Mouse (Mus musculus) C2C12 (cell line): ENCODE results near the gene Acot3. TPM values are rescaled to one million over a fixed set of nuclear protein-coding genes. Genes with fewer than 3 reads are reported as not detected.
"Not testable (repeated sequence)": the region's sequence is repeated elsewhere in the genome, so short reads cannot be mapped to it uniquely, and the experiment has no call there.

Experiments
- H3K27me3 ChIP-seq: one replicate; pipeline ENCODE4 v1.6.1; 2011; ENCODE audit not compliant: control insufficient read depth, insufficient read depth, insufficient read length
- H3K36me3 ChIP-seq: one replicate; pipeline ENCODE4 v1.6.1; 2011; ENCODE audit not compliant: control insufficient read depth, insufficient read depth
- H3K4me3 ChIP-seq: one replicate; pipeline ENCODE4 v1.5.1; 2011; ENCODE audit warnings: mild to moderate bottlenecking, control low read depth; ENCODE audit not compliant: poor library complexity, insufficient read depth, severe bottlenecking
- H3K79me2 ChIP-seq: one replicate; pipeline ENCODE4 v1.6.1; 2011; ENCODE audit not compliant: control insufficient read depth, insufficient read depth
- H3K79me3 ChIP-seq: one replicate; pipeline ENCODE4 v1.6.1; 2011; ENCODE audit warnings: low read depth, control low read depth
- H3ac ChIP-seq: one replicate; pipeline ENCODE3; 2011; ENCODE audit warnings: low read depth; ENCODE audit not compliant: control insufficient read depth, insufficient read length
- CEBPB ChIP-seq: IDR thresholded peaks from one replicate; pipeline ENCODE4 v1.6.1; 2011; ENCODE audit warnings: low read depth, mild to moderate bottlenecking, control low read depth, moderate library complexity
- CTCF ChIP-seq: IDR thresholded peaks from one replicate; pipeline ENCODE4 v1.5.1; 2011; ENCODE audit not compliant: control insufficient read depth, insufficient read depth, insufficient read length
- FOSL1 ChIP-seq: IDR thresholded peaks from one replicate; pipeline ENCODE4 v1.8.0; 2011; ENCODE audit warnings: mild to moderate bottlenecking, low read length; ENCODE audit not compliant: poor library complexity, insufficient read depth, severe bottlenecking
- MAX ChIP-seq: IDR thresholded peaks from one replicate; pipeline ENCODE4 v1.6.1; 2011; ENCODE audit warnings: mild to moderate bottlenecking, control low read depth
- MYOD1 ChIP-seq: IDR thresholded peaks from one replicate; pipeline ENCODE4 v1.6.1; 2011; ENCODE audit warnings: low read depth; ENCODE audit not compliant: control insufficient read depth, insufficient read length
- MYOG ChIP-seq: IDR thresholded peaks from one replicate; pipeline ENCODE4 v1.6.1; 2011; ENCODE audit not compliant: control insufficient read depth, insufficient read length; ENCODE audit errors: extremely low read depth
- USF1 ChIP-seq: IDR thresholded peaks from one replicate; pipeline ENCODE4 v1.6.1; 2011; ENCODE audit warnings: low read depth, mild to moderate bottlenecking, control low read depth, moderate library complexity
- polyA plus RNA-seq: library from polyadenylated mRNA; unstranded; fragments of >200 nt; fragmentation: generic; extraction: Trizol; gene quantifications from one replicate; pipeline ENCODE4 v1.2.1, GENCODE M21; 2012; ENCODE audit warnings: missing spikeins

Acot3 gene
- polyA plus RNA-seq, 1 experiment: not detected

- Histone ChIP-seq H3K79me2 (no peaks in the 10 kb centered on the region), H3ac (no peak overlapping the region)
- TF ChIP-seq MYOG (no peak), CTCF (no peak), MAX (no peak), MYOD1 (no peak), FOSL1 (no peak)
Observed at GRCm38 (mm10) chr12:84034108-84034507, 17.8 kb upstream of the Acot3 start.

DNA sequence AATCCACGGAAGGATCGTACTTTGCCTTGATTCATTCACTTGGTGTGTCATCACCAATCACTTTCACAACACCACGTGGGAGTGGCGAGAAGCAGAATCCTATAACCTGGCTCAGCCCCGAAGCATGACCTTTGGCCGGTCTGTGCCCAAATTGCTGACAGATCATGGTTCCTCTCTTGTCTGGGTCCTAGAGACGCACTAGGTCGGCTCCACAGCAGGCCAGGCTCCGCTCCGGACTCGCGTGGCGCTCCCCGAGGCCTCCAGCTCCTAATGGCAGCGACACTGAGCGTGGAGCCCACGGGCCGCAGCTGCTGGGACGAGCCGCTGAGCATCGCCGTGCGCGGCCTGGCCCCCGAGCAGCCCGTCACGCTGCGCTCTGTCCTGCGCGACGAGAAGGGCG lies 13.7 kb upstream of the Acot3 start, which contains the start of gene Acot4:
Gene Acot4 (plus strand): TSS at position 139 of the 400 bp plus-strand sequence.
- not testable (repeated sequence) for H3K36me3 ChIP-seq, H3K79me3 ChIP-seq, H3K4me3 ChIP-seq, H3K79me2 ChIP-seq, H3ac ChIP-seq, H3K27me3 ChIP-seq

More at GRCm38 (mm10) chr12:84034108-84034507, 17.8 kb upstream of the Acot3 start:
- H3K79me3 ChIP-seq: no peaks in the 10 kb centered on the region
- no peaks in the 10 kb centered on the region for H3K27me3 ChIP-seq
- H3K36me3 ChIP-seq: no peaks in the 10 kb centered on the region
- no peak overlapping the region for H3K4me3 ChIP-seq

DNA sequence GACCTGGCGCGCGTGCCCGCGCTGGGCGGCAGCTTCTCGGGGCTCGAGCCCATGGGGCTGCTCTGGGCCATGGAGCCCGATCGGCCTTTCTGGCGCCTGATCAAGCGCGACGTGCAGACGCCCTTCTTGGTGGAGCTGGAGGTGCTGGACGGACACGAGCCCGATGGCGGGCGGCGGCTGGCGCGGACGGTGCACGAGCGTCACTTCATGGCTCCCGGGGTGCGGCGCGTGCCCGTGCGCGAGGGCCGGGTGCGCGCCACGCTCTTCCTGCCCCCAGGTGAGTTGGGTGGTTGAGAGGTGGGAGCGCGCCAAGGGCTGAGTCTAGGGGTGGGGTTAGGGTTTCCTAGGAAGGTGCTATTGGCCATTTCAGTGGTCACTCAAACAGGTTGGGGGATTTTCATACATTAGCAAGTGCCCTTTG lies 13.2 kb upstream of the Acot3 start, which contains the start of gene Gm49366:
Gene Gm49366 (plus strand): TSS at position 245 of the 421 bp plus-strand sequence.
- H3K4me3 ChIP-seq, H3K36me3 ChIP-seq, H3K79me3 ChIP-seq, H3ac ChIP-seq, H3K27me3 ChIP-seq, H3K79me2 ChIP-seq: not testable (repeated sequence)

GRCm38 (mm10) chr12:84042248-84042647 lies 9.7 kb upstream of the Acot3 start:
- TF ChIP-seq MYOD1 (no peak), CEBPB (no peak), CTCF (no peak), MYOG (no peak), MAX (no peak), FOSL1 (no peak), USF1 (no peak)
- no peaks in the 10 kb centered on the region for H3K27me3 ChIP-seq
- H3K79me2 ChIP-seq: no peaks in the 10 kb centered on the region
- H3K36me3 ChIP-seq: no peaks in the 10 kb centered on the region
- H3K79me3 ChIP-seq: no peaks in the 10 kb centered on the region
- no peak overlapping the region for H3K4me3 ChIP-seq
- H3ac ChIP-seq: no peak overlapping the region

GRCm38 (mm10) chr12:84044045-84044444 lies 7.9 kb upstream of the Acot3 start:
- TF ChIP-seq MYOG (no peak), USF1 (no peak), MYOD1 (no peak), FOSL1 (no peak), CEBPB (no peak), CTCF (no peak)
- Histone ChIP-seq H3ac (no peak overlapping the region), H3K79me2 (no peaks in the 10 kb centered on the region), H3K36me3 (no peaks in the 10 kb centered on the region), H3K79me3 (no peaks in the 10 kb centered on the region), H3K27me3 (no peaks in the 10 kb centered on the region), H3K4me3 (no peak overlapping the region)

GRCm38 (mm10) chr12:84046906-84047305 lies 5.0 kb upstream of the Acot3 start:
- Histone ChIP-seq H3K79me3 (no peaks in the 10 kb centered on the region), H3K27me3 (no peaks in the 10 kb centered on the region), H3K79me2 (no peaks in the 10 kb centered on the region), H3ac (no peak overlapping the region), H3K4me3 (no peak overlapping the region), H3K36me3 (no peaks in the 10 kb centered on the region)
- TF ChIP-seq MAX (no peak), MYOD1 (no peak), CTCF (no peak), FOSL1 (no peak), MYOG (no peak), USF1 (no peak), CEBPB (no peak)

GRCm38 (mm10) chr12:84050744-84051143 lies 1.2 kb upstream of the Acot3 start:
- H3K79me3 ChIP-seq, H3K27me3 ChIP-seq, H3ac ChIP-seq, H3K79me2 ChIP-seq, H3K4me3 ChIP-seq, H3K36me3 ChIP-seq: not testable (repeated sequence)
